Mouse (Mus musculus) liver, adult 2 months (tissue): ENCODE results near the gene Foxl1.

Experiments used
- CTCF ChIP-seq: fragments of 200-500 bp; IDR thresholded peaks from 2 replicates; pipeline ENCODE4 v1.5.1; 2011; ENCODE audit warnings: low read depth, low read length, control low read depth
- POLR2A ChIP-seq: fragments of 200-500 bp; IDR thresholded peaks from 2 replicates; pipeline ENCODE4 v1.6.1; 2011; ENCODE audit warnings: low read length, control low read depth; ENCODE audit not compliant: insufficient read depth; ENCODE audit errors: extremely low read depth

DNA sequence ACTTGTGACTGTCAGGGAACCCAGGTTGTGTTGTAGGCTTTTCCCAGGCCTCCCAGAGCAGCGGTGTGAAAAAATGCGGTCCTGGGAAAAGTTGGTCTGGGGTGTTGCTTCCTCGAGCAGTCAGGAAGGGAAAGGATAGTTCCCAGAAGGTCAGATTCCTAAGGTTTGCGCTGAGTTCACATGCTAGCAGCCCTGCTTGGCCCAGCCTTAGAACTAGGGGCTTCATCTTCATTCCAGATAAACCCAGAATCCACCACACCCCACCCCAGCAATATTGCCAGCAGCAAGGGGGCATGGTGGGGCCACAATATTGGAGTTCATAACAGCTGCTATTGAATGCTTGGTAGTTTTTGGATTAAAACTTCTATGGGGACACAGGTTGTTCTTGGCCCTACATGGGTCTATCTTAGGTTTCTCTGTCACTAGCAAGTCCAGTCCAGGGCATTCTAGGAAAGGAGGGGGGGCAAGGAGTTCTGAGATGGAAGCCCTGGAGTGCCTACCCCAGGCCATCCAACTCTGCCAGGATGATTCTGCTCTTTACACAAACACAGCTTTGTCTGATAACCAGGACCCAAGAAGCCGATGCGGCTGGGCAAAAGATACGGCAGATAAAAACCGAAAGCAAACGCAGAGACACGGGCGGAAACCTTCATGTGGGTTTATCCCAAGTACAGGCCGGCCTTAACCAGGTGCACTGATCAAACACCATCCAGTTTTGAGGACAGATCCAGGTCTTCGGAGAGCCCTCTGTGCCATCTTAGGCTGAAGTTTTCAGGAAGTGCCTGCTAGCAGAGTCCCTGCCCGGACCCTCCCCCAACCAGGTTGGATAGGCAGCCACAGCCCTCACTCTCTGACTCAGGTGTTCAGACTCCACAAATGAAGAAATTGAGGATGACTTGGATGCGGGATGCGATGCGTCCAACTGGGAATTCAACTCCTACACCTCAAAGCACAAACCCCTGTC is 7.0 kb upstream of the Foxl1 start:
- TF ChIP-seq CTCF (no peak), POLR2A (no peak)
